Mouse (Mus musculus) MEL-GATA-1-ER (cell line): ENCODE measurements around the gene Rrp9.

Source experiments
- DNase-seq: peaks from one replicate; pipeline ENCODE4 v3.0.0-alpha.2; 2012; ENCODE audit warnings: low read depth; ENCODE audit errors: extremely low read depth

Rrp9 gene

DNA sequence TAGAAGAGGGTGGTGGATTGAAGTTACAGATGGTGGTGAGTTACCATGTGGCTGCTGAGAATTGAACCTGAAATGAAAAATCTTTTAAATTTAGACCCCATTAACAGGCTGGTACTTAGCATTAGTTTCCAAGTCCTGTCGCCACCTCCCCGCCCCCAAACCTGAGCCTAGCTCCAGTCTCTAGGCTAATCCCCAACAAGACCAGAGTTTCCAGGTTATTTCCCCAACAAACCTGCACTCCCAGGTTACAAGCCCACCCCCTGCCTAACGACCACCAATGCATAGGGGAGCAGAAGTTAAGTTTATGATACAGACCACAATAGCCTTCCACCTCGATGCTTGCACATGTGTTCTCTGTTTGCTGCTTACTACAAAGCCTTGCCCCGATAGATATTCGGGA lies 37.8 kb downstream of the Rrp9 start:
- no peak for DNase-seq

DNA sequence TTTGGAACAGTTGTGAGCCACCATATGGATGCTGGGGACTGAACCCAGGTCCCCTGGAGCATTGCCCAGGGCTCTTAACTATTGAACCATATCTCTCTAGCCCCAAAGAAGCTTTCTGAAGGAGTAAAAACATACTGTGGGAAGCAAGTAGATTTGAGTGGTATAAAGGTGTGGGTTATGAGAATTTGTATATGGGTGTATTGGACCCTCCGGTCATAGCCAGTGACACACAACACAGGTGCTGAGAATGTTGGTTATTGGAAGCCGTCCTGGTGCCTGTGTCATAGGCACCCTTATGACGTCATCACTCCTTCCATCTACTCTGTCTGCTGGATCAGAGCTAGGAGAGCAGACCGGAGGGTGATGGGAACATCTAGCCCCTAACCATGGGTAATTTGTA lies 38.5 kb downstream of the Rrp9 start, which contains the start of gene Iqcf5:
TSS of gene Iqcf5 (plus strand) at position 301 of the 400 bp plus-strand sequence.
- no peak for DNase-seq

DNA sequence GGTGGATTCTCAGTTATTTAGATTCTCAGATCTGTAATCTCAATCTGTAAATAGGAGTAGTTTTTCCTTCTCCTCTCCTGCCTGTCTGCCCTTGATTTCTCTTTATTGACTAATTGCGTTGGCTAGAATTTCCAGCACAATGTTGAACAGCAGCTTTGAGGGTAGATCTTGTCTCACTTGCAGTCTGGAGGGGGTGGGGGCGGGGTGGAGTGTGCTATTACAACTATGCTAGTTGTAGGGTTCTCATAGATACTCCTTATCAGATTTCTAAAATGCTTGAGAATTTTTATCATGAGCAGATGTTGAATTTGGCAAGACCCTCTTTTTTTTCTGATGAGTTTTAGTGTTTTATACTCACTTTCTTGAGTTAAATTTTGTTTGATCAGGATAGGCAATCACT lies 43.7 kb downstream of the Rrp9 start:
- DNase-seq, result no peak

DNA sequence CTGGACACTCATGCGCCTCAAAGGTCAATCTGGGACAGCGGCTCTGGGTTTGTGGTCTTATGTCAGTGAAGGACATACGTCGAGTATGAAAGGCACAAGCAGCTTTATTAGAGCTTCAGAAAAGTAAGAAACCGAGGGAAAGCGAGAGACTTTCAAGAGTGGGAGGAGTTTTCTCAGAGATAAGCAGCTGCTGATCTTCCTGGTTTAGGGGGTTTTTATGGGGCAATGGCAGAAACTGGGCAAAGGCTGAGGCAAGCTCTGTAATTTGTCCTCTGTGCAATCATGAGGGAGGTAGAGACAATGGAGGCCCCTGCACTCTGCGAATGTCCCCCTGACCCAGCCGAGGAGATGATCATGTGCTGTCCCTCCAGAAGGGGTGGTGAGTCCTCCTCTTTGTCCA lies 44.1 kb downstream of the Rrp9 start:
- peak; percentile 29 for DNase-seq

DNA sequence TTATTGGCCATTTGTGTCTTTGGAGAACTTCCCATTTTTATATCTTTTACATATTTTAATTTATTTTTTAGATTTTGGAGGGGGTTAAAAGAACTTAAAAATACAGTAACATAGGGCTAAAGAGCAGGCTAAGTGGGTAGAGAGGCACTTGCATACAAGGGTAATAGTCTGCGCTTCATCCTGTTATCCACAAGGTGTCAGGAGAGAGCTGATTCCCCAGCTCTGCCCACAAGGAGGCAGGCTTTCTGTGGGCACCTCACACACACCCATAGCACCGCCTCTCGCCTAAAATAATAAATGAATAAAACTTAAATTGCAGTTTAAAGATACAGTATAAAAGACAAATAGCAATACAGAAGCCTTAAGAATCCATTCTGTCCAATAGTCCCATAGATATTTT lies 56.1 kb downstream of the Rrp9 start:
- DNase-seq, result peak; percentile 43

DNA sequence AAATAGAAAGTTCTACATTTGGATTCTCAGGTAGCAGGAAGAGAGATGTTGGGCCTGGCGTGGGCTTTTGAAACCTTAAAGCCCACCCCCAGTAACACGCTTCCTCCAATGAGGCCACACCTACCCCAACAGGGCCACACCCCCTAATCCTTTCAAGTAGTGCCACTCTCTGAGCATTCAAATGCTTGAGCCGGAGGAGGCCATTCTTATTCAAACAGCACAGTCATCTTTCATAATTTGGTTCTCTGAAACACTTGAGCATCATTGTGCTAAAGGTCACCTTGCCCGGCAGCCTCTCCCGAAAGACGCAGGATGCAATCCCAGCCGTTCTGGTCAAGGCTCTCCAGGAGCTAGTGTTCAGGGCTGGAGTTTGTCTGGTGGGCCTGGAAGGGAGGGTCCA lies 58.5 kb downstream of the Rrp9 start:
- DNase-seq, result no peak

DNA sequence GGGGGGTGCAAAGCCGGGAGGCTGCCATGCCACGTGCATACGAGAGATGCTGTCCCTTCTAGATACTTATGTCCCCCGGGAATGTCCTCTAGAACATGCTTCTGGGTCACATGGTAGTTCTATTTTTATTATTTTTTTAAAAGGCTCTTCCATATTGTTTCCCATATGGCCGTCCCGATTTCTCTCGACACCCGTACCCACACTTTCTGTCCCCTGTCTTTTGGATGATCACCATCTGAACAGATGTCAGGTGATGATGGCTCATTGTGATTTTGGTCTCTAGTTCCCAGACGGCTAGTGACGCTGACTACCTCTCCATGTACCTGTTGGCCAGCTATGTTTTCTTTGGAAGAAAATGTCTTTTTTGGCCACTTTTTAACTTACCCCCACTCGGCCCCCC lies 59.2 kb downstream of the Rrp9 start:
- DNase-seq, result no peak
